Mouse (Mus musculus) thymus, postnatal 0 days (tissue): Measurements from ENCODE around the gene Adamts18. TPM values are rescaled to one million over a fixed set of nuclear protein-coding genes. Genes with fewer than 3 reads are reported as not detected.

Experiments
- DNase-seq: peaks from one replicate; pipeline ENCODE4 v3.0.0-alpha.2; 2015; ENCODE audit warnings: low spot score
- polyA plus RNA-seq: library from polyadenylated mRNA; unstranded; fragments of >200 nt; fragmentation: Nextera tagmentation; extraction: Ambion mirVana; gene quantifications from 2 replicates; pipeline ENCODE4 v1.2.1, GENCODE M21; 2015

Gene Adamts18
- polyA plus RNA-seq: 0.95 and 1.2 TPM in 2 replicates

- DNase-seq: no peak
These were observed at the start of gene Adamts18 for GRCm38 (mm10) chr8:113848653-113849135. Gene Adamts18, minus strand, starts transcription at chr8:113848738.

DNA sequence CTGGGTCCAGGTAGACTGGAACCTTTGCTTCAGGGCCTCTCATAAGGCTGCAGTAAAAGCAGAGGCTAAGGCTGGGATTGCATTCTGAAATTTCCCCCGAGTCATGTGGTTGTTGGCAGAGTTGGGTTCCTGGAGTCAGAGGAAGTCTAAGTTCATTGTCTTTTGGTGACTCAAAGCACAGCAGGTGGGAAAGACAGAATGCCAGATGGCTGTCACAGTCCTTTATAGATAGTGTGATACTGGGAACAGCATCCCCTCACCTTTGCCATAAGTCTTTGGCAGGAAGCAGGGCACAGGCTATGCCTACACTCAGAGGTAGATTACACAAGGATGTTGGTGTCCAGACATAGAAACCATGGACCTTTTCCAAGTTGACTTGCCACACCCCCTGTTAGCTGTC is 47.9 kb upstream of the Adamts18 start:
- no peak for DNase-seq

- DNase-seq: no peak
These were observed 42.8 kb upstream of the Adamts18 start for GRCm38 (mm10) chr8:113891376-113891775.

GRCm38 (mm10) chr8:113886509-113886908 is 38.0 kb upstream of the Adamts18 start:
- DNase-seq: no peak

GRCm38 (mm10) chr8:113885101-113885500 is 36.6 kb upstream of the Adamts18 start:
- DNase-seq: no peak

- DNase-seq: no peak
These were observed 35.5 kb upstream of the Adamts18 start for GRCm38 (mm10) chr8:113883994-113884393.

DNA sequence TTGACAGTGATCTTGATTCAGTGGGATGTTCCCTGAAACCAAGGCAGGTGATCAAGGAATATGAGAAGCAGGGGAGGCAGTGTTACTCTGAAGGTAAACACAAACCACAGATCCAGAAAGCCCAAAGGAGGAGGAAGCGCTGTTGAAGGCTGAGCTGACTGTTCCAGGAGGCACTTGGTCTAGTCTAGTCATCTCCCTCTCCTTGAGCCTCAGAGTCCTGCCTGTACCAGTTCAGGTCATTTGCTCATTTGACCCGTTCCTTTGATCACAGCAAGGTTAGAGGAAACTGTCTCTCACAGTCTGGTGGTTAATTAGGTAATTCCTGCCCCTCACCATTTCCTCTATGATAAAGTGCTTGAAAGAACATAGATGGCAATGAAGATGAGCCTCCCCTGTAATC is 34.0 kb upstream of the Adamts18 start:
- DNase-seq: no peak

GRCm38 (mm10) chr8:113878411-113879006 is 30.0 kb upstream of the Adamts18 start:
- DNase-seq: no peak

DNA sequence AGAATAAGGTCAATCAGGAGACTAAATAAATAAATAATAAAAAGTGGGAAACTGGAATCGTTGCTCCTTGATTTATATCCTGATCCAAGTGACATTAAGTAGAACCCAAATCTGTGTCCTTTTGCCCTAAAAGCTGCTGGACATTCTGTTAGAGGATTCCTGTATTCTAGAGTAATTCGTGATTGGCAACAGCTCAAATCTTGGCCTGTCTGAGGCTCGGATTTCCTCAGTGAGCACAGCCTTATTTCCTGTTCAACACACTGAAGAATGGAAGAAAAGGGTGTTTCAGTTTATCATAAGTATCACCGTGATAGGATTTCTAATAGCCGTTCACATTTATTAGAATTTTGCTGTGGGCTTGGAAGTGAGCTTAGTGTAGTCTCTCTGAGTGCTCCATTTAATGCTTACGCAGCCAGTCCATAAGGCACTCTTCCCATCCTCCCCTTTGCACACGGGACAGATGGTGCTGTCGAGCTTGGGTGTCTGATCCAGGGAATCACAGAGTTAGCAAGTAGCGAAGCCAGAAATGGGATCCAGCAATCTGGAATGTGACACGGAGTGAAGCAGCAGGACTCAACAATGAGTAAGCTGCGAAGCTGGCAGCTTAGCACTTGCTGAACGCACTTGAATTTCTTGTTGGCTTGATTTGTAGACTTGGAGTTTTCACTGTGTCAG is 25.0 kb upstream of the Adamts18 start:
- no peak for DNase-seq

- DNase-seq: no peak
These were observed 23.9 kb upstream of the Adamts18 start for GRCm38 (mm10) chr8:113872436-113872835.

GRCm38 (mm10) chr8:113866530-113866929 is 18.0 kb upstream of the Adamts18 start:
- DNase-seq: no peak

DNA sequence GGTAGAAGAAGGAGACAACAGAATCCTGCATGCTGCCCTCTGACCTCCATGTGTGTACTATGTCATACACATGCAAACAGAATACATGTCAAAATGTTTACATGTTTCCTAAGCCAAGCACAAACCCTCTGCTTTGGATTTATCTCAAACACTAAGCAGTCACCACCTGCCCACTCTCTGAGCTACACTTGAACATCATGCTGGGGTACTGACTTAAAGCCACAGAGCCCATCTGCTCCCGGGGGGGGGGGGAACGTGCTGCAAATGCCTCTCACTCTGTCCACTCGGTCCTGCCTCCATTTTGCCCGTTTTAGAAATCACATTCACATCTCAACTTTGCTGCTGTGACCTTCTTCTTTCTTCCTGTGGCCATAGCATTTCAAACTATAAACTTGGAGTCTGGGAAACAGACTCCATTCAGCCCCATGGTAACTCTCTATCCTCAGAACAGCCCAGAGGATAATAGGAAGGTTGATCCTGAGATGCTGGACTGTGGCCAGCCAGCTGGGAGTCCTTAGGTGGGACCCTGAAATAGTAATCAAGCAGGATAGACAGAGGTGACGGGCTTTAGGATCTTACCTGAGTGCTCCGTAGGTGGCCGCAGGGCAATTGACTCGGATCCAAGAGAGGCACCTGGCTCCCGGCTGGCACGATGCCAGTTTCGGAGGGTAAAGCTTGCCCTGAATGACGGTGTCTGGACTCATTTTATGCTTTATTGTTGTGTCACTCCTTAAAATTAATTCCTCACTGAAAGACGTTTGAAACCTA is 17.0 kb upstream of the Adamts18 start:
- no peak for DNase-seq

- DNase-seq: no peak
These were observed 11.5 kb upstream of the Adamts18 start for GRCm38 (mm10) chr8:113859890-113860683.

- DNase-seq: no peak
These were observed 10.3 kb upstream of the Adamts18 start for GRCm38 (mm10) chr8:113858801-113859200.

- no peak for DNase-seq
These were observed 6.2 kb upstream of the Adamts18 start for GRCm38 (mm10) chr8:113854622-113855293.

- no peak for DNase-seq
These were observed 5.2 kb upstream of the Adamts18 start for GRCm38 (mm10) chr8:113853714-113854113.

- DNase-seq: peak; percentile 14
These were observed 3.1 kb upstream of the Adamts18 start for GRCm38 (mm10) chr8:113851655-113852054.

DNA sequence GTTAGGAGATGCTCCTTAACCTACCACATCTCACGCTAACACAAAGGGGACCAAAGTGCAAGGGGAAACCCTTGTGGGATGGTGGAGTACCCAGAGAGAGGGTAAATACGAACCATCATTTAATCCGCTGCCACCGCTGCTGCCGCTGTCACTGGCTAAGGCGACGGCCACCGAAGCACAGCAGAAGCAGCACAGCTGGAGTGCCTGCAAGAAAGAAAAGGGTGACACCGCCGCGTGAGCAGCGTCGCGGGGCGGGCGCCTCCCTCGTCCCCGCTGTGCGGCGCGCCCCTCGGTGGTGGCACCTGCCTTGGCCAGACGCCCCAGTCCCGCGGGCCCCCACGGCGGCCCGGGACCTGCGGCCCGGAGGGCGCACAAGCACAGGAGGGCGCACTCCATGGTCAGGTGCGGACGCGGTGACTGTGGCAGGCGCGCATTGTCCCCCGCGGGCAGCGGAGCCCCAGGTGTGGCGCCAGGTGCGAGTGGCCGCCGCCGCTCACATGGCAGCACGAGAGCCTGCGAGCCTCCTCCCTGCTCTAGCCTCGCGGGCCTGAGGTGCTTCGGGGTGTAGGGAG is 371 bp downstream of the Adamts18 start:
- DNase-seq: no peak

- no peak for DNase-seq
These were observed 895 bp downstream of the Adamts18 start for GRCm38 (mm10) chr8:113847606-113848080.

DNA sequence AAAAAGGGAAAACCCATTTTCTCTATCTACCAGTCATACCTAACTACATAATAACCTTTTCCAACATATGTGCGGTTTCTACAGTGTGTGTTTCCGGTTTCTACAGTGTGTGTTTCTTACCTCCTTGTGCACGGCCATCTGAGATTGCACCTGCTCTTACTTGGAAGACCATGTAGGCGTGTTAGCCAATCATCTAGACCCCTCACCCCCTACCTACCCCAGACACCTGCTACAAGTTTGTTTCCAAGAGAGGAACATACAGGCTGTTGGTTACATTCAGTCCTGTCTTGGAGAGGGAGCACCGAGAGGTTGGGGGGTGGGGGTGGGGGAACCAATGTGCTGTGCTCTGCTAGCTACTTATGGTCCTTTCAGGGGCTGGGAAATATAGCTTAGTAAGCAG is 1.9 kb downstream of the Adamts18 start:
- no peak for DNase-seq
